Mouse (Mus musculus): ENCODE measurements around the gene Olfr771.
"Not testable (repeated sequence)": the region's sequence is repeated elsewhere in the genome, so short reads cannot be mapped to it uniquely, and the experiment has no call there.

The Olfr771 gene

DNA sequence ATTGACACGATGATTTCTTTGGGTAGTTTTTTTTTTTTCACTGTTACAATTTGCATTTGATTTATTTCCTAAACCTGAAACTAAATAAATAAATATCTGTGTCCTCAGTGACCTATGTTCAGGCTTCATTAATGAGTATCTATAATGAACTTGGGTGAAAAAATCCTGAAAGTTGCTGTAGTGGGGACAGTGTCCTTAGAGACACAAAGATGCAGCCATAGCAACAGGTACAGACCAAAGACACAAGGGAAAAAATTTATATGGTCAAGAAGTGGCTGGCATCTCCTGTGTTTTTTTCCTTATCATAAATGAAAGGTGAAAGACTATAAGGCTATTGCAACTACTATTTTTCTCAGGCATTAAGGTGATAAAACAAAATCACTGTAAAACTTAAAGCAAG is at the start of gene Olfr771:
Gene Olfr771, minus strand, starts transcription at position 101 of the 400 bp plus-strand sequence.
- no peak for DNase-seq (ENCODE audit: low read depth, low spot score)

DNA sequence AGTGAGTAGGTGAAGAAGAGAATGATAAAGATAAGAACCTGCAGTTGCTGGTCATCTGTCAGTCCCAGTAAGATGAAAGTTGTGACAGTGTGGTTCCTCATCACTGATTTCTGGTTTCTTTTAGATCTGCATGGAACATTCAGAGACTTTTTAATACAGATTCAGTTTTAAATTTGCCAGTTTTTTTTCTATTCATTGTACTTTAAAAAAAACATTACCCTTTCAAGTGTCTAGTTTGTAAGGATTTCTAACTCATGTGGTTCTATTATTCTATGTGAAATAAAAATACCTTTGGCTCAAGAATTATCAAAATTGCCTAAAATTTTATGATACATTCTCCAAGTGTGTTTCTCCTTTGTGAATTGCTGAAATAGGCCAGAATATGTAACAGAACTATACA is 22.8 kb upstream of the Olfr771 start, which contains the start of gene Olfr773:
Gene Olfr773, minus strand, starts transcription at position 101 of the 400 bp plus-strand sequence.
- not testable (repeated sequence) for DNase-seq (ENCODE audit: low read depth, low spot score)

- DNase-seq (ENCODE audit: low read depth, low spot score), result not testable (repeated sequence)
These were observed 13.3 kb upstream of the Olfr771 start, which contains the start of gene Olfr772 for GRCm38 (mm10) chr10:129177821-129178220. TSS of gene Olfr772 (minus strand) at chr10:129177921.

- DNase-seq (ENCODE audit: low read depth, low spot score), result no peak
These were observed 25.7 kb downstream of the Olfr771 start, which contains the start of gene Olfr770 for GRCm38 (mm10) chr10:129138898-129139297. TSS of gene Olfr770 (minus strand) at chr10:129138998.

GRCm38 (mm10) chr10:129117761-129118160 is 46.8 kb downstream of the Olfr771 start, which contains the start of gene Olfr769:
TSS of gene Olfr769 (minus strand) at chr10:129117861.
- DNase-seq (ENCODE audit: low read depth, low spot score), result no peak

- no peak for DNase-seq (ENCODE audit: low read depth, low spot score)
These were observed 49.4 kb downstream of the Olfr771 start for GRCm38 (mm10) chr10:129115146-129115545.

Data from ES-CJ7 (cell line).